Mouse (Mus musculus): ENCODE measurements around the gene Topors. TPM values are rescaled to one million over a fixed set of nuclear protein-coding genes. Genes with fewer than 3 reads are reported as not detected.

Topors gene
- polyA plus RNA-seq, 1 experiment: 1.5 TPM

- TF ChIP-seq CTCF (IDR thresholded peaks at IDR 0.05; ENCODE audit: extremely low read depth, insufficient read length, insufficient replicate concordance, low read depth, low read length): no peak
- TF ChIP-seq POLR2A (IDR thresholded peaks at IDR 0.05; ENCODE audit: low read depth, low read length): no peak
- WGBS: under 1% methylated on average over 21 of the region's 21 CpGs
- peak overlapping the region; percentile 25; the same call in 1 of the 2 replicates for H3K27ac ChIP-seq (ENCODE audit: insufficient read depth, low read depth, low read length)
These were observed 9.2 kb upstream of the Topors start for GRCm38 (mm10) chr4:40278880-40279275.

GRCm38 (mm10) chr4:40268835-40269234 is 815 bp downstream of the Topors start:
- H3K4me1 ChIP-seq (ENCODE audit: control insufficient read depth, insufficient read depth, insufficient read length, low read length): no peaks in the 10 kb centered on the region
- peaks cover 11% of the 10 kb centered on the region; the same call in 1 of the 2 replicates for H3K36me3 ChIP-seq (ENCODE audit: control insufficient read depth, insufficient read depth, low read length)
- under 1% methylated on average over 16 of the region's 16 CpGs for WGBS
- no peaks in the 10 kb centered on the region for H3K27me3 ChIP-seq (ENCODE audit: control insufficient read depth, insufficient read depth, low read length)
- H3K4me3 ChIP-seq (ENCODE audit: low read depth, low read length): peak overlapping the region; percentile 76
- no peak for TF ChIP-seq POLR2A (IDR thresholded peaks at IDR 0.05; ENCODE audit: low read depth, low read length)
- TF ChIP-seq CTCF (IDR thresholded peaks at IDR 0.05; ENCODE audit: extremely low read depth, insufficient read length, insufficient replicate concordance, low read depth, low read length): no peak
- H3K27ac ChIP-seq (ENCODE audit: insufficient read depth, low read depth, low read length): peak overlapping the region; percentile 92

More at GRCm38 (mm10) chr4:40278880-40279275, 9.2 kb upstream of the Topors start:
- Histone ChIP-seq H3K4me1 (ENCODE audit: control insufficient read depth, insufficient read depth, insufficient read length, low read length) (peaks cover 3% of the 10 kb centered on the region; the same call in 1 of the 2 replicates), H3K27me3 (ENCODE audit: control insufficient read depth, insufficient read depth, low read length) (no peaks in the 10 kb centered on the region), H3K4me3 (ENCODE audit: low read depth, low read length) (peak overlapping the region; percentile 86), H3K36me3 (ENCODE audit: control insufficient read depth, insufficient read depth, low read length) (peaks cover 6% of the 10 kb centered on the region)

GRCm38 (mm10) chr4:40268204-40268813 is 1.3 kb downstream of the Topors start:
- H3K36me3 ChIP-seq (ENCODE audit: control insufficient read depth, insufficient read depth, low read length): 0 out of 2 replicates have a peak, but pooled peaks cover 9% of the 10 kb centered on the region
- TF ChIP-seq CTCF (IDR thresholded peaks at IDR 0.05; ENCODE audit: extremely low read depth, insufficient read length, insufficient replicate concordance, low read depth, low read length) (peak; percentile 35; the same call in 1 of the 2 replicates), POLR2A (IDR thresholded peaks at IDR 0.05; ENCODE audit: low read depth, low read length) (no peak; the same call in 1 of the 2 replicates)
- H3K4me1 ChIP-seq (ENCODE audit: control insufficient read depth, insufficient read depth, insufficient read length, low read length): no peaks in the 10 kb centered on the region
- peak overlapping the region; percentile 92 for H3K27ac ChIP-seq (ENCODE audit: insufficient read depth, low read depth, low read length)
- H3K27me3 ChIP-seq (ENCODE audit: control insufficient read depth, insufficient read depth, low read length): no peaks in the 10 kb centered on the region
- under 1% methylated on average over 50 of the region's 50 CpGs for WGBS
- H3K4me3 ChIP-seq (ENCODE audit: low read depth, low read length): peak overlapping the region; percentile 76

GRCm38 (mm10) chr4:40267681-40268080 is 2.0 kb downstream of the Topors start:
- peak overlapping the region; percentile 76 for H3K4me3 ChIP-seq (ENCODE audit: low read depth, low read length)
- H3K36me3 ChIP-seq (ENCODE audit: control insufficient read depth, insufficient read depth, low read length): peaks cover 11% of the 10 kb centered on the region
- H3K4me1 ChIP-seq (ENCODE audit: control insufficient read depth, insufficient read depth, insufficient read length, low read length): no peaks in the 10 kb centered on the region
- H3K27me3 ChIP-seq (ENCODE audit: control insufficient read depth, insufficient read depth, low read length): no peaks in the 10 kb centered on the region
- no peak for TF ChIP-seq POLR2A (IDR thresholded peaks at IDR 0.05; ENCODE audit: low read depth, low read length)
- no peak for TF ChIP-seq CTCF (IDR thresholded peaks at IDR 0.05; ENCODE audit: extremely low read depth, insufficient read length, insufficient replicate concordance, low read depth, low read length)
- peak overlapping the region; percentile 92 for H3K27ac ChIP-seq (ENCODE audit: insufficient read depth, low read depth, low read length)
- WGBS: 15% methylated on average over 7 of the region's 7 CpGs

- H3K36me3 ChIP-seq (ENCODE audit: control insufficient read depth, insufficient read depth, low read length): peaks cover 35% of the 10 kb centered on the region
- no peaks in the 10 kb centered on the region for H3K4me1 ChIP-seq (ENCODE audit: control insufficient read depth, insufficient read depth, insufficient read length, low read length)
- TF ChIP-seq POLR2A (IDR thresholded peaks at IDR 0.05; ENCODE audit: low read depth, low read length) (no peak), CTCF (IDR thresholded peaks at IDR 0.05; ENCODE audit: extremely low read depth, insufficient read length, insufficient replicate concordance, low read depth, low read length) (no peak)
- no peak overlapping the region for H3K4me3 ChIP-seq (ENCODE audit: low read depth, low read length)
- WGBS: 60% methylated on average over 1 of the region's 1 CpGs
- H3K27me3 ChIP-seq (ENCODE audit: control insufficient read depth, insufficient read depth, low read length): no peaks in the 10 kb centered on the region
- H3K27ac ChIP-seq (ENCODE audit: insufficient read depth, low read depth, low read length): no peak overlapping the region
These were observed 5.3 kb downstream of the Topors start for GRCm38 (mm10) chr4:40264321-40264720.

- WGBS: 85% methylated on average over 8 of the region's 8 CpGs
- H3K4me1 ChIP-seq (ENCODE audit: control insufficient read depth, insufficient read depth, insufficient read length, low read length): no peaks in the 10 kb centered on the region
- H3K36me3 ChIP-seq (ENCODE audit: control insufficient read depth, insufficient read depth, low read length): peaks cover 7% of the 10 kb centered on the region
- H3K27ac ChIP-seq (ENCODE audit: insufficient read depth, low read depth, low read length): no peak overlapping the region
- H3K27me3 ChIP-seq (ENCODE audit: control insufficient read depth, insufficient read depth, low read length): no peaks in the 10 kb centered on the region
- no peak overlapping the region for H3K4me3 ChIP-seq (ENCODE audit: low read depth, low read length)
- TF ChIP-seq CTCF (IDR thresholded peaks at IDR 0.05; ENCODE audit: extremely low read depth, insufficient read length, insufficient replicate concordance, low read depth, low read length): no peak
- no peak for TF ChIP-seq POLR2A (IDR thresholded peaks at IDR 0.05; ENCODE audit: low read depth, low read length)
These were observed 15.1 kb downstream of the Topors start for GRCm38 (mm10) chr4:40254385-40255103.

- Histone ChIP-seq H3K4me3 (ENCODE audit: low read depth, low read length) (no peak overlapping the region), H3K27me3 (ENCODE audit: control insufficient read depth, insufficient read depth, low read length) (no peaks in the 10 kb centered on the region), H3K36me3 (ENCODE audit: control insufficient read depth, insufficient read depth, low read length) (0 out of 2 replicates have a peak, but pooled peaks cover 3% of the 10 kb centered on the region), H3K27ac (ENCODE audit: insufficient read depth, low read depth, low read length) (no peak overlapping the region), H3K4me1 (ENCODE audit: control insufficient read depth, insufficient read depth, insufficient read length, low read length) (no peaks in the 10 kb centered on the region)
- 46% methylated on average over 2 of the region's 2 CpGs for WGBS
- TF ChIP-seq CTCF (IDR thresholded peaks at IDR 0.05; ENCODE audit: extremely low read depth, insufficient read length, insufficient replicate concordance, low read depth, low read length) (no peak), POLR2A (IDR thresholded peaks at IDR 0.05; ENCODE audit: low read depth, low read length) (no peak)
These were observed 15.9 kb downstream of the Topors start for GRCm38 (mm10) chr4:40253766-40254165.
